Mouse (Mus musculus): ENCODE results near the gene Gys2.
"Not testable (repeated sequence)": the region's sequence is repeated elsewhere in the genome, so short reads cannot be mapped to it uniquely, and the experiment has no call there.

Gys2 gene

DNA sequence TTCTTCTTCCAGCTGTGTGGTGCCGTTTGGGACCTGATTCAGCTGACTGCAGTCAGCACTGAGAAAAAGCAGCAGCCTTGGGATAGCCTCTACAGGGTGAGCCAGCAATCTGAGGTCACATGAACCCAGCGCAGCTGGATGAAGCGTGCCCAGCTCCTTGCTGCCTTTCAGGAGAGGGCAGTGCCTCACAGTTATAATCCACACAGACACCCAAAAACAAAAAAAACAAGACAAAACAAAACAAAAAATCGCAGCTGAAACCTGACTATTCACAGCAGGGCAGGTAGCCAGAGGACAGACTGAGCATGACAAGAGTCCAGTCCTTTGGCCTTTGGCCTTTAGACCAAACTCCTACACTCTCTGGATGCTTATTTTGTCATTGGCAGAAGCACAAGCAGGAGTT lies at the start of gene Gys2:
Gene Gys2, minus strand, starts transcription at position 309 of the 403 bp plus-strand sequence.
- DNase-seq: no peak

DNA sequence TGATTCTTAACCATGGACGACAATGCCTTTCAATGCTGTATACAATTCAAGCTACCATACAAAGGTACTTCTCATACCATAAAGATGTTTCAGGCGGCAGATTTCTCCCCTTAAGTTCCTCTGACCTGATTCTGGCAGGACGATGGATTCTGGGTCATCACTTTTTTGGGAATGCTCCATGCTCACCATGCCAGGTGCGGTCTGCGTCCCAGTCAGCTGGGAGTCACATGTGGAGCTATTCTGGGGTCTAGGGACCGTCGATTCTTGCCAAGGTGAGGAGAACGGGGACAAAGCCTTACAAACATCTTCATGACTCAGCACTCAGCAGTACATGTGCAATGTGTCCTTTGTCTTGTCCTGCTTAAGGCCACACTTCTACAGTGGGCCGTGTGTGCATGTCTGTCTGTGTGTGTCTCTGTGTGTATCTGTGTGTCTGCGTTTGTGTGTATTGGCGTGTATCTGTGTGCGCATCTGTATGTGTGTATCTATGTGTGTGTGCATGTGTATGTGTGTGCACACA lies 48.7 kb upstream of the Gys2 start:
- DNase-seq: no peak

DNA sequence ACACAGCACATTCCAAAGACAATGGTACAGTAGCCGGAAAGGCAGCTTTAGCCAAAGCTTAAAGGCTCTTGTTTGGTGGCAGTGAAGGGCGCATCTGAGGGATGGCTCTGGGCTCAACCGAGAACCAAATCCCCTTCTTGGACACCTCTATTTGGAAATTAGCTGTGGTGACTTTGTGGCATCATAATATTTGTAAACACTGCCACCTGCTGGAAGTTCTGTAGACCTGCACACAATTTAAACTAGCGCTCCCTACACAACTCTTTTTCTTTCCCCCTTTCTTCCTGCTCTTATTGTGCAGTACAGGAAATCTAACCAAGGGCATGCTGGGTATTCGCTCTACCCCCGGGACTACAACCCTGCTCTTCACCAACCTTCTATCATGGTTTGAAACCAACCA lies 46.2 kb upstream of the Gys2 start:
- peak; percentile 8 for DNase-seq

DNA sequence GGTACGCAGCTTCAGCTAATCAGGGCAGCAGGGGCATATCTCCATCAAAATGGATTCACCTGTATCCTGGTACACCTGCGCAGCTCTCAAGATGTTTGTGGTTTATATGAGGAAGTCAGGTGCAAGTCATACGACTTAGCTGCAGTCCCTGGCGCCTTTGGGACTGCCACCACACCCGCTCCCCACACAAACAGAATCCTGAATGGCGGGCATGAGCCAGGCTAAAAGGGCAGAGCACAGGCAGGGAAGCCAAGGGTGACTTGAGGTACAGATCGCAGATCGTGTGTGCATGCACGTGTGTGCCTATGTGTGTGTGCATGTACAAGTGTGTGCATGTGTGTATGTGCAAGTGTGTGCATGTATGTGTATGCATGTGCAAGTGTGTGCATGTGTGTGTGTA lies 42.5 kb upstream of the Gys2 start:
- DNase-seq: not testable (repeated sequence)

DNA sequence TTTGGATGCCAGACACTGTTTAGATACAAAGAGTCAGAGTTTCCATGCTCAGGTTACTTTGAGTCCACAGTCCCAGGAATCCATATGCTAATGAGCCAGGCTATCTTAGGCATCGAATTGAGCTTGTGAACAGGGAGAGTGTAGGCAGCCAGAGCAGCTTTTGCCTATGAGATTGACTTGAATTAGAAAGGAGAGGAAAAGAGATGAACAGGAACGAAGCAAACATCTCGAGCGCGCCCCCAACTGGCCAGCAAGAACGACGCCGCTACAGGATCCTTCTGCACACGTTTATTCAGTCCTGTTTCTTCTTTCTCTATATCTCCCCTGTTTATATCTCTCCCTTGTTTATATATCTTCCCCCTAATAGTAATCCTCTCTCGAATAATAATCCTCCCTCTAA lies 42.0 kb upstream of the Gys2 start:
- DNase-seq: peak; percentile 78

DNA sequence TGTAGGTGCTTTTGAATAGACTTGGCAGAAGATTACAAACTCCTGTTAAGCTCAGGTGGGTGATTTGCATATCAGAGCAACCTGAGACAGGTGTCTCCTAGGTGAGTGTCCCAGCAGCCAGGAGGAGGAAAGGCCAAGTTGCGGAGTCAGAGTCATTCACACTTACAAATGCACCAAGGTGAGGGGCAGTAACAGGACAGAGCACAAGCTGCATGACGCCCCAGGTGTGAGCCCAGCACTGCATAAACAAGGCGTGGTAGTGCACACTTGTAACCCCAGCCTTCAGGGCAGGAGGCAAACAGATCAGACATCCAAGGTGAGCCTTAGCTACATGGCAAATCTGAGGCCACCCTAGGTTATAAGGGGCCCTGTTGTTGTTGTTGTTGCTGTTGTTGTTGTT lies 40.0 kb upstream of the Gys2 start:
- DNase-seq: no peak

DNA sequence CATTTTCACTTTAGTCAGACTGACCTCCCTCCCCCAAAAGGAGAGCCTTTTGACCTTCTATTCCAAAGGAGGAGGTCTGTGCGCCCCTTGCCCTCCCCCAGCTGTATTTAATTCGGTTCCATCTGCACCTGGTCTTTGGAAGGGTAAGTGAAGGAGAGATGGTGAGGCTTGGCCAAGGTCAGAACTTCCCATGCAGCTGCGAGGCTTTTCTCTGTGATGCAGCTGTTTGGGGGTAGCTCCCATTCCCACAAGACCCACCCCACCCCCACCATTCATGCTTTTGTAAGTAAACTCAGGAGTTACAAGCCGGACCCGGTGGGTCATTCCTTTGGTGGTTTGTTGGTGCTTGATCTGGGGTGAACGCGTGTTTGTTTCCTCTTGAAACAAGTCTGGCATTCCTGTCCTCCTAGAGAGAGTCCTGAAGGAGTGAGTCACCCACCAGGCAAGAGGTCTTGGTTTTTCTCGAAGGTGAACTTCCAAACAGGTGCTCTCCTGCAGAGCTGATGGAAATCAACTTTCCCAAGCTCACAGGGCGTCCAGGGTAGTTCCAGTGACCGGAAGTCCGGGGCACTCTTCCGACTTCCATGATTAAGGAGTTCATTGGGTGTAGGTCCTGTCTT lies 38.7 kb upstream of the Gys2 start:
- DNase-seq: no peak

DNA sequence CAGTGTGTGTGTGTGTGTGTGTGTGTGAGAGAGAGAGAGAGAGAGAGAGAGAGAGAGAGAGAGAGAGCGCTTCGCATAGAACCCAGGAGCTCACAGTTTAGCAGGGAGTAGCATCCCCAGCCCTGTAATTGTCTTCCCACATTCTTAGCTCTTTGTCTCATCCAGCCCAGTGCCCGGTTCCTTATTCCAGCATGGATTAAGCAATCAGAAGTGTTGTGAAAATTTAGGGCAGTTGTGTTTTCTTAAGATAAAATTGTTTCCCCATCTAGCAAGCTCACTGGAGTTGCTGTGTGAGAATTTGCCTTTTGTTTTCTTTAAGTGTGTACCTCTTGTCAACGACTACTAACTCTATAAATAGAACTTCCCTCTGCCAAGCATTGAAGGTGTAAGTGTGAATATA lies 35.8 kb upstream of the Gys2 start:
- DNase-seq: no peak

DNA sequence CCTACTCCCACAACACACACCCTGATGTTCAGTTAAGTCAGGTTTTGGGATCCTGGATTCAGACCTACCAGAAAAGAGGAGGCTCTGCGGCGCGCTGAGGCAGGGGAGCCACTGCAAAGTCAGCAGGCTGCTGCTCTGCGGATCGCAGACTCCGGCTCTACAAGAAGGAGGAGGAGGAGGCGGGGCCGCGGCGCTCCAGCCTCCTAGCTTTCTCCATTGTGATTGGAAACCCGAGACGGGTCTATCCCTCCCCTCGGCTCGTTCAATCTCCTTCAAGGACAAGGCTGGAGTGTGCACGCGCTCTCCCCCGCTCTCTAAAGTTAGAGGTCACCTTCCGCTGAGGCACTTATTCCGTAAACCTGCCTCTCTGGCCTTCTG lies 34.9 kb upstream of the Gys2 start, which contains the start of gene Ldhb:
Gene Ldhb, minus strand, starts transcription at position 173 of the 378 bp plus-strand sequence.
- peak; percentile 81 for DNase-seq

DNA sequence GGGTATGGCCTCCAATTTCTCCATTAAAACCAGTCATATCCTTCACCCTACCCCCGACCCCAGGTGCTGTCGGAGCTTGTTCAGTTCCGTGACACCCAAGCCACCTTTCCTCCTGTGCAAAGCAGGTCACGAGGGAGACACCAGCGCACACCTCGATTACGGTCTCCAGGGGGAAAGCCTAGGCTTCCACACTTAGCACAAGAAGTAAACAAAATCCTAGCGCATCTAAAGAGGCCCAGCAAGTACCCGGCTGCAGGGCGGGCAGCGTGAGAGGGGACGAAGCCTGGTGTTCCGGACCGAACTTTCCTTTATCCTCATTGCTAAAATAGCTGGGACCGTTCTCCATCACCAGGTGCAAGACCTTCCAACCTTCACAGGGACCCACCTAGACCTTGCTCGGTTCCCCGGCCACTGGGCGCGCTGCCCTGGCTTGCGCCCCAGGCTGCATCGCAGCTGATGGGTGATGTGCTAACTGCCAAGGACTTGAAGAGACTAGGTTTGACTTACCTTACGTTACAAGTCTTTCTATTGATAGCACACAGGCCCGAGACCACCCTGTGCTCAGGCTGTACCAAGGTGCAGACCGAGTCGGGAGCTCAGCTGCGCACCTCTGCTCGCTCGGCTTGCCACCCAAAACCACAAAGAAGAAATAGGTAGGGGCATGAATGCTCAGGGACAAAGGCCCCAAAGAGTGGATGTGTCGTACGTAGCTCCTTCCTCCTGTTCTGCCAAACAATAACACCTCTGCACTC lies 34.3 kb upstream of the Gys2 start:
- peak; percentile 18 for DNase-seq

DNA sequence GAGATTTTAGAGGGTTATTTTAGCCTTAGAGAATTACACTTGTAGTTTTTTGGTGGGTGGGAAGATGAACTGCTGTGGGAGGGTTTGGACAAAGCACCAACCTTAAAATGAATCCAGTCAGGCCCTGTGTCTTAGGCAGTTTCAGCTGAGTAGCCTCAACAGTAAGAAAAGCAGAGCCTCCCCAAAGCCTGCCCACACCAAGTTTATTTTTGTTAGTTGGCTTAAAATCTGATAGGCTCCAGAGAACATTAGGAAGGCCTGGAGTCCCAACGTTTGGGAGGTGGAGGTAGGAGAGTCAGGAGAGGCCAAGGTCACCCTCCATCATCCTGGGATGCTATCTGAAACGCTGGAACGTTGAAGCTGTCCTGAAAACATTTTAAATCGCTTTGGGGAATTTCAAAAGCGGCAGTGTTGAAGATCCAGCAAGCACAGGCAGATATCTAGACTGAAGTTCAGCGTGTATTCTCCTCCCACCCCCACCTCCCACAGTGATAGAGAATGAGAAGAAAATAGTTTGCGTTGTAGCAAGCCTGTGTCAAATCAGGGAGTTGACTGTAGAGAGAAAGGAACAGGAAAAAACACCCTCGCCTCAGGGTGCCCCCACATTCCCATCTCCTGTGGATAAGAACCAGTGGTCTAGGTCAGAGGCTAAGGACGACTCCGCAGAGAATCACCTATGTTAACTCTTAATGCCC lies 33.6 kb upstream of the Gys2 start:
- no peak for DNase-seq

DNA sequence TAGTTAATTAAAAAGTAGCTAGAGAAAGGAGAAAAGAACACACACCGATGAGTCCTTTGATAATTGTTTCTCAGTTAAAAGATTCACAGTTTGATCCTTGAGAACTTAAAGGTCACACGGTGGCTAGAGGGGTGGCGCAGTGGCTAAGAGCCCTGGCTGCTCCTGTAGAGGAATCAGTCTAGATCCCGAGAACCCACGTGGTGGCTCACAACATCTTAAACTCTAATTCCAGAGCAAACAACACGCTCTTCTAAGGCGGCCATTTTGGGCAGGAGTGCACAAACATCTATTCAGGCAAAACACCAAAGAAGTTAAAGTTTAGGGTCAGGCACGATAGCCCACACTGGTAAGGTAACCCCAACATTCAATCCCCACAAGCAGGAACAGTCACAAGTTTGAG lies 30.7 kb upstream of the Gys2 start:
- no peak for DNase-seq

DNA sequence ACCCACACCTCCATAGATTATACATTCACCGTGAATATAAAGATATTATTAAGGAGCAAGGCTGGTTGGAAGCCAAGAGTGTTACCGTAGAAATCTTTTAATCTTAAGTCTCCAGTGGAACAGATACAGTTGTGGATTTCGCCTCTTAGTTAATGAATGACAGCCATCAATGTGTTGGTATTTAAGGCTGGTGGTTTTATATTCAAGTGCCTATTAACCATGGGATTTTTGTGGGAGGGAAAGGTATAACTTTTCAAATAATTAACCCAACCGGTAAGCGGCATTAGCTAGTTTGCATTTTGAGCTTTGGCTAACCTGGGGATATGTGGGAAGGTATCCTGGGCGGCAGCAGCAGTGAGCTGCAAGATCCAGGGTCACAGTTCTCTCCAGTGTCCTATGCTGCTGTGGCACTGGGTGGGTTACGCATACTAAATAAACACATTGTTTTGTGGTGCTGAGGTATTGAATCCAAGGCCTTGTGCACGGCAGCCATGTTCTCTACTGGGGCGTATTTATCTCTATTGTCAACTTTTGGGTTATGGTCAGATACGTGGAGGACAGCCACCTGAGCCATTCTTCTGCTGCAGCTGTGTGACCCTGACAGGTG lies 29.7 kb upstream of the Gys2 start:
- no peak for DNase-seq

DNA sequence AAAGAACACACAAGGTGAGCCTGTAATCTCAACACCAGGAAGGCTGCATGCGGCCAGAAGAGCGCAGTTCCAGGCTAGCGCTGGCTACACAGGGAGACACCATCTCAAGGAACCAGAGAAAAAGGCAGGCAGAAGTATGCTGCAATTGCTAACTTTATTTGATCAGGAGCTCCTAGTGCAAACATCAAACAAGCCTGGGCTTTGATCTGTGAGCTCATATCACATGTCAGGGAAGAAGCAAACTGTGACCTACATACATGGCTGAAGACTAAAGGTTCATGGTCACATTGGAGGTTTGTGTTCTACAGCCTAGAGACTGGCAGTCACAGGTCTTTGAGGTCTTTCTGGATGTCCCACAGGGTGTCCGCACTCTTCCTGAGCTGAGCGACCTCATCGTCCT lies 17.2 kb upstream of the Gys2 start:
- not testable (repeated sequence) for DNase-seq

DNA sequence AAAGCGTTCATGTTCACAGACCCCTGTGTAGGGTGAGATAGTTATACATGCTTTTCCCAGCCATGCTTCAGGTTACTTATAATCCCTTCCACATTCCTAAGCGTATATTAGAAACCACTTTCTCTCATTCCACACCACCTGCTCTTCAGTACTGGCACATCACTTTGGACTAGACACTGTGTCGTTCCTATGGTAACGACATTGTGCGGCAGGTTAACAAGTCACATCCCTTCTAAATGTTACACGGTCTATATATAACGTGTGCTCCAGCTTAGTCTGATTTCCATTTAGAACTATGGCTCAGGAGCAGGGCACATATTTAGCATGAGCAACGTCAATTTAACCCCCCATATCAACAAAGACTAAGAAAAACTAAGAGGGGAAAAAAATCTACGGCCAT lies 14.7 kb upstream of the Gys2 start:
- no peak for DNase-seq

DNA sequence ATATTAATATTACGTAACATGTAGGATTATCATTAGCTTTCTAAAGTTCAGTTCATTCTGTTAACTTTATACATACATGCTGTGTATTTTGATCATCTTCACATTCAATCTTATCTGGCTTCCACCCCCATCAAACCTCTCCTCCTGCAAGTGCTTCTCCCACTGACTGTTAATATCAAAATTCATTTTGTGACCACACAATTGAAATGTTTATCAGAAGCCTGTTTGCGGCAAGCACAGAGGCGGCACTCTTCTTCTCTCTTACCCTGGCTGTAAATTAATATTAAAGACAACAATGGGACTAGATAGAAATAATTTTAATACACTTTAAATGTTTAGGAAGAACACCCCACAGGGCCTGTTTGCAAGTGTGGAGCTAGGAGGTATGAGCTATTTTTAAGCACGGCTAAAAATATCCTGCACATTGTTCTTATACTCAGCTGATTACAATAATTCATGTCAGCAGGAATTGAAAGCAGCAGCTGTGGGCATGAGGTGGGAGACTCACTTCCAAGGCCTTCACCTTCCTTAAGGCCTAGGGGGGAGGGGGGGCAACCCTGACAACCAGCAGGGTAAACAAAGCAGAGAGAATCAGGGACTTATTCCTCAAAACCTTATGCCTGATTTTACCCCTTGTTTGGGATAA lies 12.7 kb upstream of the Gys2 start:
- peak; percentile 35 for DNase-seq

DNA sequence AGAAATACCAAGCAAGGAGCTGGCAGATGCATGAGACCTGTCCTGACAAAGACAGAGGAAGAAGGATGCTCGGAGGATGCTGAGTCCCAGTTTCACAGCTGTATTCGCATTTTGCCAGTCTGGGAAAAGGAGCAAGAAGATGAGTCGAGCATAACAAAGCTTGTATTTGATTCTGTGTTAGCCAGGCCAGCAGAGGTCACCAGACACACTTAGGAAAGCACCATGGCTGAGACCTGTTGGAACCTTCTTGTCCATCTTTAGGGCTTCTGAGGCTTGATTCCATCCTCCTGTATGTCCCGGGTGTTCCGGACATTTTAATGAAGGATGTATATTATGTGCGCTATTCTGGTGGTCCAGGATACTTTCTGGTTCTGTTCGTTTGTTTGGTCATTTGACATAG lies 4.3 kb upstream of the Gys2 start:
- DNase-seq: no peak

DNA sequence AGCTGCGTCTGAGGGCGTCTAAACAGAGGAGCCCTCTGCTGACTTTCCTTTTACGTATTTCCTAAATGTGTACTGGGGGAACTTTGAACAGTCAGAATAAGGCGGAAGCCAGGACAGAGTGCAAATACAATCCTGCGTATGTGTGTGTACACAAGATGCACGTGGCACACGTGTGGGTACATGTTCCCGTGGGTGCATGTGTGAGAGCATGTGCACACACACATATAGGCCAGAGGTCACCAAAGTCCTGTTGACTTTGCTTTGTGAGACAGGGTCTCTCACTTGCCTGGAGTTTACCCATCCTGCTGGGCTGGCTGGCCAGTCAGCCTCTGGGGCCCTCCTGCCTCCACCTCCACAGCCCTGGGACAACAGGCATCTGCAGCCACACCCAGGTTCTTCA lies 1.8 kb downstream of the Gys2 start:
- DNase-seq: no peak

DNA sequence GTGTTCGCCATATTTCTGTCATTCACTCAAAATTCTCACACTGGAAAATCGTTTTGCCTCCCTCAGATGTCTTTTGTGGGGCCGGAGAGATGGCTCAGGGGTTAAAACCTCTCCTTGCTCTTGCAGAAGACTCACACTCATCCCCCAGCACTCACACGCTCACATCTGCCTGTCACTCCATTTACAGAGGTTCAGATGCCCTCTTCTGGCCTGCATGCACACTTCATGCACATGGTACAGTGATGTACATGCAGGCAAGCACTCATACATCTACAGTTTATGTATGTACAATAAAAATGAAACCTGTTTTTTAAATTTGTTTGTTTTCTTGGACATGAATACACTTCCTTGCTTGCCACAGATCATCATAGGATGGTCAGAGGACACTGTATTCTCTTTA lies 3.3 kb downstream of the Gys2 start:
- DNase-seq: no peak

DNA sequence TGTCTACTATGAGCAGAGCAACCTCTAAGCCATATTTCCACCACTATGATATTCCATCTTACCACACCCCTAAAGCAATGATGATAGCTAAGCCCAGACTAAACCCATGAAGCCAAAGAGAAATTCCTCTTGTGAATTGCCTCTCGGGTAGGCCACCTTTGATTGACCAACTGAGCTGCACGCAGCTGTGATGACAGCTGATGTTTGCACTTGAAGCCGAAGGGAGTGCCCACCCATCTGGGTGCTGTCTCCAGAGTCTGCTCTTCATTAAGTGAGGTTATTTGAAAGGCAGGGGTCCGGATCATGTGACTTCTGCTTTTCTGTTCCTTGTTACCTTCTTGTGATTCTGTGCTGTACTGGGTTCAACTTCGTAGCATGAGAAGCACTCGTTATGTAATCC lies 10.7 kb downstream of the Gys2 start:
- no peak for DNase-seq

DNA sequence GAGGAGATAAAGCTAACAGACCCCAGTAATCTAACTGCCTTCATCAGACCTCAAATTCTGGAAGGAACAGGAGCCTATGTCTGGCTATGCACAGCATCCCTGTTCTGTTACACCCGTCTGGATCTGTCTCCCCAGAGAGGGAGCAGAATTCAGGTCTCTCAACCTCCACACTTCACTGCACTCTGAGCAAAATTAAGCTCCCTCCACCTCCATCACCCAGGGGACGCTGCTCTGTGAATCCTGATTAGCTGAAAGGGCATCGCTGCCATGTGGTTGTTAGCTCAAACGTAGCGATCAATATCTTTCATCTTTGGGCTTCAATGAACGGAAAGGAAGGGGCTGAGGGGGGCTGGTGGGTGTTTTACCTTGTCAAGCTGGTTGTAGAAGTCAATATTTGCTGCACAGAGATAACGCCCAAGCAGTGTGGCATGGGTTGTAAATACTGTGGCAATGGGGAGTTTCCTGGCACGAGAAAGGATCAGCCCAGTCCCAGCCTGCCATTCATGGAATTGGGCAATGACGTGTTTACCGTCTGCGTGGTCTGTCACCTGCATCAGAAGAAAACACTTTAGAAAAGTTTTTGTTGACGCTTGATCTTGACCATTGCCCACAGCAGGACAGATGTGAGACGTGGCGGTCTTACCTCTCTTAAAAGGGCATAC lies 13.8 kb downstream of the Gys2 start:
- DNase-seq: no peak

DNA sequence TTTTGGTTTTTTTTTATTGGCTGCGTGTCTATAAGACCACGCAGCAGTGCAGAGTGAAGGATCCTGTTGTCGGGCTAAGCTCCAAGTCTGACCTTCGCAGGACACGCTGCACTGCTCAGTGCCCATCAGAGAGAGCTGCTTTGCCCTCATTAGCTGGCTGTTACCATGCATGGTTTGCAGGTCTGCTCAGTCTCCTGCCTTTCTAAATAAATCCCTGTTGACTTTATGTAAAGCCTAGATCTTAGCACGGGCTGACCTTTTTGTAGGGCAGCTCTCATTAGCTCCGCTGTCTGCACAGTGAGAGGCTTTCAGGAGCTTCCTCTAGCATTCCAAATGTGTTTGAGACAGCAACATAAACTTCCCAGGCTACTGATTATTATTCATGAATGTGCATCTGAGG lies 14.9 kb downstream of the Gys2 start:
- DNase-seq: no peak

All from right cerebral cortex, postnatal 4 days (tissue).